Mouse (Mus musculus): ENCODE measurements around the gene Arhgap10. TPM values are rescaled to one million over a fixed set of nuclear protein-coding genes. Genes with fewer than 3 reads are reported as not detected.

Arhgap10 gene
- polyA plus RNA-seq, 1 experiment from 2014 or later, result 34.1 TPM

GRCm38 (mm10) chr8:77478913-77479273 lies 38.9 kb downstream of the Arhgap10 start:
- no peaks in the 10 kb centered on the region for H3K27me3 ChIP-seq
- H3K9ac ChIP-seq, result no peak overlapping the region
- H3K4me3 ChIP-seq (replicated peaks), result no peak overlapping the region
- peak overlapping the region; percentile 48; the same call in 1 of the 2 replicates for H3K27ac ChIP-seq
- H3K9me3 ChIP-seq (replicated peaks), result no peaks in the 10 kb centered on the region
- H3K4me2 ChIP-seq, result no peak overlapping the region
- peak; percentile 46; the same call in 1 of the 2 replicates for ATAC-seq (replicated peaks; ENCODE audit: low FRiP score)
- peaks cover 47% of the 10 kb centered on the region for H3K4me1 ChIP-seq
- 41% methylated on average over 2 of the region's 2 CpGs for WGBS
- no peaks in the 10 kb centered on the region for H3K36me3 ChIP-seq

DNA sequence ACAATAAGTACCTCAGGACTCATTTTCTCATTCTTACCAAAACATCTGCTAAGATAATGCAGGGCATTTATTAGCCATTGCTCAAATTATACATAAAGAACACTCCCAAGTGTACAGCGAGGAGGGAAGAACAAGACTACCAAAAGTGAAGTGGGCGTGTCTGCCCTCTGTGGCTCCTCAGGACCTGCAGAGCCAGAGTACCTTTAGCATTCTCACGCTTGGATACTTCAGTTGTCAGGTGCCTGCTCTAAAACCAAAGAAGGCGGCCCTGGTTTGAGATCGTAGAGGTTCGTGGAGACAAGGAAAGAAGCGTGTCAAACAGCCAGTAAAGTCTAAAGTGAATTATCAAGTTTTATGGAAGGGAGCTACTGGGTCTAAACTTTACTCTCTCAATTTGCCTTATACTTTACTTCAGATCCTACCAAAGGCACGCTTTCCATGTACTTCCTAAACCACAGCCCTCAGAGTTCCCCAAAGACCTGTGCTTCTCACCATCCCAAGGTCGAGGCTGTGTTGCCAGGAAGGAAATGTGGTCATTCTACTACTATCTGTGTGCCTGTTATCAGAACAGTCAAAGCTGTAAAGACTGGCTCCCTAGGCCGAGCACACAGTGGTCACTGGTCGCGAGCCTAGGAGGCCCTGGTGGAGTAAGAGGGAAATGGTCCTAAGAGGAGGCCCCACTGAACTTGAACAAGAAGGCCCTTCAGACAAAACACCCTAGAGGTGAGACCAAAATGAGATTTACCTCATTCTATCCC lies 39.4 kb downstream of the Arhgap10 start:
- H3K4me1 ChIP-seq, result peaks cover 47% of the 10 kb centered on the region
- peak overlapping the region; percentile 48; the same call in 1 of the 2 replicates for H3K27ac ChIP-seq
- H3K36me3 ChIP-seq, result no peaks in the 10 kb centered on the region
- WGBS, result 69% methylated on average over 12 of the region's 12 CpGs
- ATAC-seq (replicated peaks; ENCODE audit: low FRiP score), result peak; percentile 8; the same call in 1 of the 2 replicates
- H3K4me2 ChIP-seq, result no peak overlapping the region
- no peaks in the 10 kb centered on the region for H3K27me3 ChIP-seq
- H3K9me3 ChIP-seq (replicated peaks), result no peaks in the 10 kb centered on the region
- no peak overlapping the region for H3K9ac ChIP-seq
- H3K4me3 ChIP-seq (replicated peaks), result no peak overlapping the region

- Histone ChIP-seq H3K9me3 (replicated peaks) (no peaks in the 10 kb centered on the region), H3K4me1 (peaks cover 50% of the 10 kb centered on the region), H3K4me3 (replicated peaks) (no peak overlapping the region), H3K27ac (no peak overlapping the region), H3K36me3 (no peaks in the 10 kb centered on the region), H3K27me3 (no peaks in the 10 kb centered on the region), H3K9ac (no peak overlapping the region), H3K4me2 (no peak overlapping the region)
- ATAC-seq (replicated peaks; ENCODE audit: low FRiP score), result no peak
- WGBS, result 70% methylated on average over 12 of the region's 12 CpGs
Measured at GRCm38 (mm10) chr8:77477684-77478083, 40.1 kb downstream of the Arhgap10 start.

DNA sequence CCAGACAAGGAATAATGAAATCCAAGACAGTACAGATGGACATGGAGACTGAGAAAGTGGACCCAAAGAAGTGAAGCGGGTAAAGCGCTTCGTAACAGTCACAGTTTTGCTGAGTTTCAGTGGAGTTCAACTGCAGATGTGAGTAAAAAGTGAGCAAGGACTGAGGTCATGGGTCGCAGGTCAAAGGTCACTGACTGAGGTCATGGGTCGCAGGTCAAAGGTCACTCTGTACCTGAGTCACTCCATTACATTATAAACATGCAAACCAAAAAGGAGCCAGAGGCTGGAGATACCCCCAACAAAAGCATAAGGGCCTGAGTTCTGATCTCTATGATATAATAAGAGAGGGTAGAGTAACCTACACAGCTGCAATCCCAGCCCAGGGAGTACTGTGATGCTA lies 43.1 kb downstream of the Arhgap10 start:
- H3K4me2 ChIP-seq, result no peak overlapping the region
- H3K36me3 ChIP-seq, result no peaks in the 10 kb centered on the region
- no peak for ATAC-seq (replicated peaks; ENCODE audit: low FRiP score)
- WGBS, result 87% methylated on average over 5 of the region's 5 CpGs
- H3K9ac ChIP-seq, result no peak overlapping the region
- H3K27ac ChIP-seq, result no peak overlapping the region
- H3K9me3 ChIP-seq (replicated peaks), result no peaks in the 10 kb centered on the region
- H3K27me3 ChIP-seq, result no peaks in the 10 kb centered on the region
- H3K4me3 ChIP-seq (replicated peaks), result no peak overlapping the region
- H3K4me1 ChIP-seq, result peaks cover 36% of the 10 kb centered on the region

GRCm38 (mm10) chr8:77473773-77474172 lies 44.0 kb downstream of the Arhgap10 start:
- Histone ChIP-seq H3K27ac (peak overlapping the region; percentile 49; the same call in 1 of the 2 replicates), H3K4me1 (peaks cover 29% of the 10 kb centered on the region), H3K9ac (no peak overlapping the region), H3K4me3 (replicated peaks) (no peak overlapping the region), H3K36me3 (no peaks in the 10 kb centered on the region), H3K9me3 (replicated peaks) (no peaks in the 10 kb centered on the region), H3K4me2 (no peak overlapping the region), H3K27me3 (no peaks in the 10 kb centered on the region)
- 14% methylated on average over 7 of the region's 7 CpGs for WGBS
- peak; percentile 59; the same call in 1 of the 2 replicates for ATAC-seq (replicated peaks; ENCODE audit: low FRiP score)

GRCm38 (mm10) chr8:77473373-77473772 lies 44.4 kb downstream of the Arhgap10 start:
- H3K27me3 ChIP-seq, result no peaks in the 10 kb centered on the region
- H3K9ac ChIP-seq, result no peak overlapping the region
- no peak overlapping the region for H3K4me2 ChIP-seq
- H3K9me3 ChIP-seq (replicated peaks), result no peaks in the 10 kb centered on the region
- H3K4me1 ChIP-seq, result peaks cover 25% of the 10 kb centered on the region
- 63% methylated on average over 6 of the region's 6 CpGs for WGBS
- 0 out of 2 replicates have a peak, but pooled peaks have one; percentile 20 for ATAC-seq (replicated peaks; ENCODE audit: low FRiP score)
- H3K4me3 ChIP-seq (replicated peaks), result no peak overlapping the region
- no peaks in the 10 kb centered on the region for H3K36me3 ChIP-seq
- H3K27ac ChIP-seq, result peak overlapping the region; percentile 49; the same call in 1 of the 2 replicates

DNA sequence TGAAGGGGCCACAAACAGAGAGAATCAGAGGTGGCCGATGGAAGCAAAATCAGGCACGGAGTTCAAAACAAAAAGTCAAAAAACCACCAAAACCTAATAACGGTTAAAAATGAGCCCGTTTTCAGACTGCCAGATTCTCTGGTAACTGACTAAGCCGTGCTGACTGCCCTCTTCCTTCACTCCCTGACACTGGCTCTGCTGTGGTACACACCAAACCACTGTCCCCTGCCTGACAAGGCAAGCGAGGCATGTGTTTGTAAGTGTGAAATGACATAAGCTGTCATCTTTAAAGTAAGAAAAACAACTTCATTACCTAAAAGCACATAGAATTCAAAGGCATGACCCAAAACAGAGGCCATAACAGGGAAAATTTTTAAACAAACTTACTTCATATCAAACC lies 56.4 kb downstream of the Arhgap10 start:
- Histone ChIP-seq H3K27ac (no peak overlapping the region), H3K4me2 (no peak overlapping the region), H3K36me3 (no peaks in the 10 kb centered on the region), H3K9me3 (replicated peaks) (no peaks in the 10 kb centered on the region), H3K27me3 (no peaks in the 10 kb centered on the region), H3K4me3 (replicated peaks) (no peak overlapping the region), H3K9ac (no peak overlapping the region), H3K4me1 (peaks cover 9% of the 10 kb centered on the region; the same call in 1 of the 2 replicates)
- WGBS, result 85% methylated on average over 6 of the region's 6 CpGs
- no peak for ATAC-seq (replicated peaks; ENCODE audit: low FRiP score)

- Histone ChIP-seq H3K4me1 (peaks cover 9% of the 10 kb centered on the region; the same call in 1 of the 2 replicates), H3K4me2 (no peak overlapping the region), H3K9ac (no peak overlapping the region), H3K9me3 (replicated peaks) (no peaks in the 10 kb centered on the region), H3K4me3 (replicated peaks) (no peak overlapping the region), H3K36me3 (no peaks in the 10 kb centered on the region), H3K27me3 (no peaks in the 10 kb centered on the region), H3K27ac (no peak overlapping the region)
- ATAC-seq (replicated peaks; ENCODE audit: low FRiP score), result no peak
- WGBS, result 87% methylated on average over 2 of the region's 2 CpGs
Measured at GRCm38 (mm10) chr8:77460363-77460762, 57.4 kb downstream of the Arhgap10 start.

GRCm38 (mm10) chr8:77459696-77460095 lies 58.1 kb downstream of the Arhgap10 start:
- peak; percentile 60 for ATAC-seq (replicated peaks; ENCODE audit: low FRiP score)
- WGBS, result 31% methylated on average over 7 of the region's 7 CpGs
- Histone ChIP-seq H3K27me3 (no peaks in the 10 kb centered on the region), H3K4me3 (replicated peaks) (no peak overlapping the region), H3K4me2 (no peak overlapping the region), H3K4me1 (peaks cover 9% of the 10 kb centered on the region; the same call in 1 of the 2 replicates), H3K27ac (no peak overlapping the region), H3K36me3 (no peaks in the 10 kb centered on the region; the same call in 1 of the 2 replicates), H3K9ac (no peak overlapping the region), H3K9me3 (replicated peaks) (no peaks in the 10 kb centered on the region)

DNA sequence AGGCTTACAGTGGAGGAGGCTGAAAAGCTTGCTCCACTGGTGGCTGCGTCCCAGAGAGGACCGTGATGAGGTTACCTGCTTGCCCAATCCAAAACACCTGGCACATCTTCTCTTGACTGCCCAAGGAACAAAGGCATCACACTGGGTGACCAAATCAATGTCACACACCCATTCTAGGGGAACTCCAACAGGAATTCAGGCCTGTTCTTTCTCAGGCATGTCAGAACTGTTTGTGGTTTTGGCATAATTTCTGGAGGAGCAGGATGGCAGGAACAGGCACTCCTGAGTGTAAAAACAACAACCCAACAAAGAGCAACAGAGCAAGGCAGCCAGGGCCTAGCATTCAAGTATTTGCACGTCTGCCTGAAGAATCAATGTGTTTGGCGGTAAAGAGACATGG lies 59.2 kb downstream of the Arhgap10 start:
- Histone ChIP-seq H3K4me1 (peaks cover 9% of the 10 kb centered on the region; the same call in 1 of the 2 replicates), H3K4me3 (replicated peaks) (no peak overlapping the region), H3K9ac (no peak overlapping the region), H3K36me3 (no peaks in the 10 kb centered on the region; the same call in 1 of the 2 replicates), H3K9me3 (replicated peaks) (no peaks in the 10 kb centered on the region), H3K27ac (no peak overlapping the region), H3K27me3 (no peaks in the 10 kb centered on the region), H3K4me2 (no peak overlapping the region)
- 87% methylated on average over 4 of the region's 4 CpGs for WGBS
- no peak for ATAC-seq (replicated peaks; ENCODE audit: low FRiP score)

DNA sequence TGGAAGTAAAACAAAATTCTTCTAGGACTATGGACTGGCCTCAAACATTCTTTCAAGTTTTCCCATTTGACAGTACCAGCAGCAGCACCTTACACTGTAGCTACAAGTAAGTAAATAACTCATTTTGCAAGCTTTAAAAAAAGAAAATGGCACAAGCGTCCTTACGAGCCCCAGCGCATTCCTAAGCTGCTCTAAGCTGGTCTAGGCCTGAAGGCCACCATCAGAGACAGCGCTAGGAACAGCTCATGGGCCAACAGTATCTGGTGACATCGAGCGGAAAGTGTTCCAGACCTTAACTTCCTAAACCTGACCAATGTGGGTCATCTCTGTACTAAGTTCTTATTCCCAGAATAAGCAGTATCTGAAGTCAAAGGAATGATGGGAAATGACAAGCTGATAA lies 61.5 kb downstream of the Arhgap10 start:
- no peak overlapping the region for H3K9ac ChIP-seq
- no peaks in the 10 kb centered on the region for H3K27me3 ChIP-seq
- no peak for ATAC-seq (replicated peaks; ENCODE audit: low FRiP score)
- 95% methylated on average over 6 of the region's 6 CpGs for WGBS
- no peak overlapping the region for H3K27ac ChIP-seq
- no peaks in the 10 kb centered on the region for H3K9me3 ChIP-seq (replicated peaks)
- peaks cover 9% of the 10 kb centered on the region; the same call in 1 of the 2 replicates for H3K4me1 ChIP-seq
- H3K36me3 ChIP-seq, result peaks cover 2% of the 10 kb centered on the region; the same call in 1 of the 2 replicates
- no peak overlapping the region for H3K4me3 ChIP-seq (replicated peaks)
- no peak overlapping the region for H3K4me2 ChIP-seq

DNA sequence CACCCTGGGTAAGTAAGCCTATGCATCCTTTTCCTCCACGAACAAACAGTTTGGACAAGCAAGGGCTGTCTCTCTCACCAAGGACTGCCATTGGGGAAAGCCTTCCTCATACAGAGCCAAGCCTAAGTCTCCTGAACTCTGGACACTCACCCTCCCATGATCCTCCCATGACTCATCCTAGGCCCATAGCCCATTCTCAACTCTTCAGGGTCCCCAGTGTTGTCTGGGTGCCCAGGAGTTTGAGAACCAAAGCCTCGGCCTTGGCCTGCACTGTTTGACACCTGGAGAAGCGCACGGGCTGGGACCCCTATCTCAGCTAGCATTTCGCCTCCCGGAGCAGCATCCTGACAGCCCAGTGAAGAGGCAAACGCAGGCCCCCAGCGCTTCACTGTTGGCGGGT lies 63.9 kb downstream of the Arhgap10 start:
- no peaks in the 10 kb centered on the region for H3K27me3 ChIP-seq
- no peak overlapping the region for H3K4me3 ChIP-seq (replicated peaks)
- no peaks in the 10 kb centered on the region for H3K4me1 ChIP-seq
- H3K9ac ChIP-seq, result no peak overlapping the region
- 92% methylated on average over 9 of the region's 9 CpGs for WGBS
- H3K4me2 ChIP-seq, result no peak overlapping the region
- peaks cover 23% of the 10 kb centered on the region for H3K36me3 ChIP-seq
- no peak for ATAC-seq (replicated peaks; ENCODE audit: low FRiP score)
- 0 out of 2 replicates have a peak, but pooled peaks cover 13% of the 10 kb centered on the region for H3K9me3 ChIP-seq (replicated peaks)
- H3K27ac ChIP-seq, result no peak overlapping the region

Measured in kidney, embryonic 15.5 days (tissue).